Mouse (Mus musculus) ES-E14 (cell line): ENCODE data around the gene Rab3c.

ENCODE experiments used
- CHD2 ChIP-seq: IDR thresholded peaks from 2 replicates; pipeline ENCODE4 v1.6.1; 2014; ENCODE audit warnings: mild to moderate bottlenecking, low read depth, low read length, inconsistent platforms
- ZC3H11A ChIP-seq: IDR thresholded peaks from 2 replicates; pipeline ENCODE4 v1.6.1; 2012; ENCODE audit warnings: low read depth, mild to moderate bottlenecking, inconsistent platforms, low read length, borderline replicate concordance

- TF ChIP-seq ZC3H11A = no peak
- no peak for TF ChIP-seq CHD2
These were observed 105.1 kb downstream of the Rab3c start for GRCm38 (mm10) chr13:110175651-110176050.
